Mouse (Mus musculus): ENCODE results near the gene Casq1. TPM values are rescaled to one million over a fixed set of nuclear protein-coding genes. Genes with fewer than 3 reads are reported as not detected.

Casq1 gene
- total RNA-seq, 2 experiments from 2014 or later = 0.46 TPM; not detected in 1

GRCm38 (mm10) chr1:172206141-172206917, 13.3 kb downstream of the Casq1 start, which contains the start of gene Pea15a:
Gene Pea15a (minus strand): TSS chr1:172206804.
- DNase-seq = peak; percentile 90 to 92

GRCm38 (mm10) chr1:172205741-172206087, 14.0 kb downstream of the Casq1 start:
- DNase-seq = no peak

DNA sequence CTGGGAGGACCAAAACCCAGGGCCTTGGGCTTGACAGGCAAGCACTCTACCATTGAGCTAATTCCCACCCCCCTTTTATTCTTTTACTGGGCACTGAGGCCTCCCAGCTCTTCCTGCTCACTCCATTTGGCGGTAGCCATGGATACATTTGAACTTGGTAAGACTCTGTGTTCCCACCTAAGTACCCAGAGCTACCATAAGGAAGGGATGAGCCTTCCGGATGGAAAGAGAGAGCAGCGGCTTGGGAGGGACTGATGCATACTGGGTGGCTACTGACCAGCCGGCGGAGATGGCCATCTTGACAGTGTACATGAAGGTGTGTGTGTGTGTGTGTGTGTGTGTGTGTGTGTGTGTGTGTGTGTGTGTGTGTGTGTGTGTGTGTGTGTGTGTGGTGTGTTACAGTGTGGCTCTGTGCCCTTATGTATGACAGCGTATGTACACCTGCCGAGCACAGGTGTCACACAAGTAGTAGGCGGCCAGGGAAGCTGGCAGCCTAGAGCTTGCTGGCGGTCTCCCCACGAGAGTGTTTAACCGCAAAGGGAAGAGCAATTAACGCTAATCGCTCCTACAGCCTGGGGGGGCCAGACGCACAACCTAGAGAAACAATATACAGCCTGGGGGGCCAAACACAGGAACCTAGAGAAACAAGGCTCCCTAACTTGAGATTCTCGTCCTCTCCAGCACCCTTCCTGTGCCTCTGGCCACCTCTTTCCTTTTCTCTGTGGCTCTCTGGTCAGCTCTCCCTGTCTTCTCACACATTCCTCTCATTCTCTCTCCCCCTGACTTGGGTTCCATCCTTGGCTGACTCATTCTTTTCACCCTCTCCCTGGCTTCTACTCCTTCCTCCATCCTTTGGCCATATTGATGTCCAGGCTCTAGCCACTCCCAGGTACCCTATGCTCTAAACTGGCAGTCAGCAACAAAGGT, 14.6 kb downstream of the Casq1 start:
- no peak for DNase-seq

GRCm38 (mm10) chr1:172204033-172204813, 15.4 kb downstream of the Casq1 start:
- DNase-seq = no peak

- DNase-seq = no peak
These were observed 16.1 kb downstream of the Casq1 start for GRCm38 (mm10) chr1:172203566-172203965.

DNA sequence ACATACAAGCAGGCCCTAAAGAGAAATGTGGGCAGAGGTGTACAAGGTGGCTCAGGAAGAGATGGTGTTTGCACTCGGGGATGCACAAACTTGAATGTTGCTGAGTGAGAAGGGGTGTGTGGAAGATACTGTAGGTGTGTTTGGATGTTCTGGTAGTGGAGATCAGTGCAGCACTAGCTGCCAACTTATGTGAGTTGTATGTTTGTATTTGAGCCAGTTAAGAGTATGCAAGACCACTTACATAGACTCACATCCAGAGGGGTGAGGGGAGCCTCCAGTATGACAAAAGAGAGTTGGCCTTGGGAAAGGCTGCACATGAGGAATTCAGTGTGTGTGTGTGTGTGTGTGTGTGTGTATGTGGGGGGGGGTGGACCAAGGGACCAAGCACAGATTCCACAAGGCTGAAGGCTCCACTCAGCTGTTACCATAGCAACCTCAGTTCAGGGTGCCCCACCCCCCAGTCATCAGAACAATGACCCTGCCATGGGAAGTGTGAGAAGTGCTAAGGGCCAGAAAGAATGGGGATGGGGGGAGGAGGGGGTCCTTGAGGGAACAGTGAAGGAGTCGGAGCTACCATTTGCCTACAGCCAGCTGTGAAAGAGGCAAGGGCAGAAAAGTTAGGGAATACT, 16.7 kb downstream of the Casq1 start:
- peak in 1 of 2 experiments; percentile 43 for DNase-seq

GRCm38 (mm10) chr1:172201967-172202880, 17.4 kb downstream of the Casq1 start:
- peak; percentile 44 to 55 for DNase-seq

DNA sequence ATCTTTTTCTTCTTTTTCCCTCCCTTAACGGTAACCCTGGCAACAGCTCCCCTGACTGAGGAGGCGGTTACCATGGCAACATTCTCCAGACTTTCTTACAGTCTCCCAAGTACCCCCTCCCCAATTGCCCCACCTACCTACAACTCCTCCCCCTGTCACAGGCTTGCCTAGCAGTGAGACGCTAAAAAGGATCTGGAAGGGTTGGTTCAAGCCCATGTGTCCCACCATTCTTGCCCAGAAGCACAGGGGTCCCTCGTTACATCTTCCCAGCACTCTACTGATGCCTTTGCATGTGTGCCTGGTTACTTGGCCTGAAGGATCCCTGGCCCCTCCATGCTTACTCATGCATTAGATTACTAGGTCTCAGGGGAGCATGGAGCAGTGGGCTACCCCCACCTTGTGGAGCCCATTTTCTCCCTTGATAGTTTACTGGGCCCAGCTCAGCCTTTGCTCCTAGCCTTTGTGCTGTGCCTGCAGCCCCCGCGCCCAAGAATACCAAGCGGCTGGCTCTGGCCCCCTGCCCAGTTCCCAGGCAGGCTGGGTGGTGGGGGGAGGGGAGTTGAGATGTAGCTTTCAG, 18.7 kb downstream of the Casq1 start:
- DNase-seq = no peak

- no peak for DNase-seq
These were observed 19.5 kb downstream of the Casq1 start for GRCm38 (mm10) chr1:172200161-172200560.

GRCm38 (mm10) chr1:172198996-172199395, 20.7 kb downstream of the Casq1 start:
- no peak for DNase-seq

- DNase-seq = no peak
These were observed 21.4 kb downstream of the Casq1 start for GRCm38 (mm10) chr1:172198316-172198715.

DNA sequence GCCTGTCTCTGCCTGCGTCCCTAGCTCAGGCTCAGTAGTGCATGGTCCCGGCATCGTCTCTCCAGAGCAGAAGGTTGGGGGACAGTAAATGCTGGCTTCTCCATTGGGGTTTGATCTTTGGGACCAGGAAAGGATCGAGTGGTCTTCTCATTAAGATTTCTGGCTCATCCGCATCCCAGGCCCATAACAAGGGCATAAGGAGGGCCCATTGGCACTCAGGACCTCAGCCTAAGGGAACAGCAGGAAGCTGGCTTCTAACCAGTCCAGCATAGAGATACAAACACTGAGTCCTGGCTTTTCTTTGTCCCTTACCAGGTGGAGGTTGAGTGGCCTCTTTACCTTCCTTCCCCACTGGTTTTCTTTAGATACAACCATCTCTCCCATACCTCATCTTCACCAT, 21.8 kb downstream of the Casq1 start:
- DNase-seq = no peak

- DNase-seq = no peak
These were observed 22.5 kb downstream of the Casq1 start for GRCm38 (mm10) chr1:172197146-172197545.

- DNase-seq = no peak
These were observed 25.2 kb downstream of the Casq1 start for GRCm38 (mm10) chr1:172194435-172194834.

- no peak for DNase-seq
These were observed 27.5 kb downstream of the Casq1 start for GRCm38 (mm10) chr1:172192217-172192616.

DNA sequence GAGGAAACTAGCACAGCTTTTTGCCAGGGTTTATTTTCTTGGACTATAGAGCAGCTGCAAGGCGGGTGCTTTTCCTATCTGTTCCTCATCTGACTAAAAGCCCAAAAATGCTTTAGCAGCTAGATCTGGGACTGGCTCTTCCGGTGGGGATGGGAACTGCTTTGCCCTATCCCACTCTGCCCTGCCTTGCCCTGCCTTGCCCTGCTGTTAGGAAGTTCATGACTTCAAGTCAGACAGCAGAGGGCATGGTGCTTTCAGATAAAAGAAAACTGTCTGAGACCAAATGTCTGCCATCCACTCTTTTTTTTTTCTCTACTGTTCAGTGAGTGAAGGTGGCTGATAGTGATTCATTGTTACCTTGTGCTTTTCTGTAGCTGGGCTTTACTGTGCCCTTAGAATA, 28.1 kb downstream of the Casq1 start:
- no peak for DNase-seq

GRCm38 (mm10) chr1:172188891-172189290, 30.8 kb downstream of the Casq1 start:
- DNase-seq = no peak

DNA sequence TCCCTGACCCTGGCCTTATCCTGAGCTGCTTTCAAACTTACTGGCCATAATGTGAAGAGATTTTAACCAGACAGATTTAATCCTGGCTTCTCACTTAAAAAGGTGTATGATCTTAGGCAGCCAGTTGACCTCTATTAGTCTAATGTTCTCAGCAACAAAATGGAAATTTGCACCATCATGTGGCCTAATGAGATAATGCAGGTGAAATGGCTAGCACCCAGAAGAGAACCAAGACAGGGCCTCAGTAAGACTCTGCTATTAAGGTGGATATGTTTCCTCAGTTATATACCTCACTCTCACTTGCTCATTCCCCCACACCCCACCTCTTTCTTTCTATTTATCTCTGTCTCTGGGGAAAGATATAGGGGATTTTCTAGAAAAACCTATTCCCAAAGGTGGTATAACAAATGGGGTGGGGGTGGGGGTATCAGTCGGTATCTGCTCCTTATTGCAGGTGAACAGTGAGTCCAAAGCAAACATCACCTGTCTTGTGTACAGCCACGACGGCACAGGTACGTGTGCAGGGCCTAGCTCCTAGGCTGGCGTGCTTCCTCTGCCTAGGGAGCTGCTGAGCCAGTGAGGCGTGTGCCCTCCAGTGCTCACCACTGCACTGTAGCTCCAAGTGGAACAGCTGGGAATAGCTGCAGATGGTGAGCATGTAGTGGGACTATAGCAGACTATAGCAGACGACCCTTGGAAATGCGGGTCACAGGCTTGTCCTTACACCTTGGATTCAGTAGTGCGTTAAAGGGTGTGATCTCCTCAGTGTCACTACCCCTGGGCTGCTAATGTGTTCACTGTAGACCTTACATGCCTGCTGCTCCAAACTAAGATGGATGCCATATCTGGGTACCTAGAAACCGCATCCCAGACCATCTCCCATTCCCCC, 33.0 kb downstream of the Casq1 start:
- no peak for DNase-seq

DNA sequence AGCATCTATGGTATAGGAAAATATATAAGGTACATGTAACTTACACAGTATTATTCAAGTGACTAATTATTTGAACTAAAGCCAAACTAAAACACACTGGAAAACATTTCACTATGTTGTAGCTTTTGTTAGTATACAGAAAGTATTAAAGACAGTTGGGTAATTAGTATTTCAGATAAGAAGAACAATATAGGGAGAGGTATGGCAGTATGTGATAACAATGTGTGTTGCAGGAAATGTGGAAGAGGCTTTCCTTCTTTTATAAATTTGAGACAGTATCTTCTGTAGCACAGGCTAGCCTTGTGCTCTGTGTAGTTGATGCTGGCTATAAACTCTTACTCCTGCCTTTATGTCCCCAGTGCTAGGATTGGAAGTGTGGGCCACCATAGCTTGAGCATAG, 35.8 kb downstream of the Casq1 start:
- DNase-seq = no peak

Measured in adrenal gland, postnatal 36 days (tissue).